Mouse (Mus musculus) Muller cell, postnatal 12 days (primary cell): Measurements from ENCODE around the gene Reps1.

Experiments
- DNase-seq: peaks from one replicate; pipeline ENCODE4 v3.0.0-alpha.2; 2015; ENCODE audit errors: inconsistent ontology term

Reps1 gene

GRCm38 (mm10) chr10:18139615-18140014, 84.0 kb downstream of the Reps1 start:
- no peak for DNase-seq

GRCm38 (mm10) chr10:18141389-18141788, 85.7 kb downstream of the Reps1 start:
- no peak for DNase-seq

- no peak for DNase-seq
Measured at GRCm38 (mm10) chr10:18142231-18142630, 86.6 kb downstream of the Reps1 start.

GRCm38 (mm10) chr10:18147224-18147623, 91.6 kb downstream of the Reps1 start:
- no peak for DNase-seq

GRCm38 (mm10) chr10:18162435-18162971, 106.8 kb downstream of the Reps1 start:
- DNase-seq: no peak
